Mouse (Mus musculus) CD8-positive naive resting alpha-beta T cell, adult 2 months (primary cell): ENCODE measurements around the gene Ninj2.
A peak's percentile ranks its signal among the peaks of the same experiment; 100 is the strongest.

Source experiments
- DNase-seq, 2 experiments: peaks; one replicate each; pipeline ENCODE4 v3.0.0; 2022; ENCODE audit warnings: low read depth in 2 of 2, low spot score in 2 of 2

Ninj2 gene

DNA sequence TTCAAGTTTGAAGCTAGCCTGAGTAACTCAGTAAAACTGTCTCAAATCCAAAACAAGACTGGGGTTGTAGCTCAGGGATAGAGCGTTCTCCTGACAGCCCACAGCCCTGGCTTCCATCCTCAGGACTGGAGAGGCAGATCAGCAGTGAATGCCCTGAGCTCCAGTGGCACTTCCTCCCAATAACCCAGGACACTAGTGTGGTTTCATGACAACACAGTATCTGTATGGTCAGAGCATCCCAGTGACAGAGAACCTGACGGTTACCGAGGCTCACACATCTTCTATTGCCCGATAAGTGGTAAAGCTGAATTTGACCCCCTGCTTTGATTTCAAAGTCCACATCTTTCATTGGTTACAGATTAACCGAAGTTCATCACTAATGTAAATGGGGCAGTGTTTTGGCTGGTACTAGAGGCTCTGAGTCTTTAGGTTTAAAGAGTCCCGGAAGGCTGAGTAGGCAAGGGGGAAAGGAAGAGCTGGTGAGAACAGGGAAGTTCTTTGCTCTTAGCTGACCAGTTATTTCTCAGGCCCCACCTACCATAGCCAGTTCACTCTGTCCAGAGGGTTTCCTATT, 81.0 kb downstream of the Ninj2 start:
- DNase-seq: no peak

DNA sequence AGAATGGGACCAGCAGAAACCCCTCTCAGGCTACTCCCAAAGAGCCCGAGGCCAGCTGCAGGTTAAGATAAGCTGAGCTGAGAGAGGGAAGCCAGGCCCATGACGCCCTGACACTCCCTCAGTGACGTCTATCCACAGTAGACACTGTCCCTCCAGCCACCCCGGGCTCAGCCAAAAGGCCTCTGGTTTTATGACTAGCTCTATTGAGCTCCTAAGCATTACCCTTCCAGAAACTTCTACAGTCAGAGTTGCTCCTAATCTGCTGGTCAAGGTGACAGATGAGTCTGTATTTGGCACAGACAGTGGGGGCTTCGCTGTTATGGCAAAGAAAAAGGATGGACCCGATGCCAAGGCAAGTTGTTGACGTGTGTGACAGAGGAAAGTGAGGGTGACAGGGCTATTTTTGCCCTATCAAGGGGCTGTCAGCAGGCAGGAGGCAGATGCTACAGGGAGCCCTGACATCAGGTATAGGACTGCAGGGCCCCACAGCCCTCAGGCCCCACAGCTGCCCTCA, 81.5 kb downstream of the Ninj2 start:
- DNase-seq: no peak

DNA sequence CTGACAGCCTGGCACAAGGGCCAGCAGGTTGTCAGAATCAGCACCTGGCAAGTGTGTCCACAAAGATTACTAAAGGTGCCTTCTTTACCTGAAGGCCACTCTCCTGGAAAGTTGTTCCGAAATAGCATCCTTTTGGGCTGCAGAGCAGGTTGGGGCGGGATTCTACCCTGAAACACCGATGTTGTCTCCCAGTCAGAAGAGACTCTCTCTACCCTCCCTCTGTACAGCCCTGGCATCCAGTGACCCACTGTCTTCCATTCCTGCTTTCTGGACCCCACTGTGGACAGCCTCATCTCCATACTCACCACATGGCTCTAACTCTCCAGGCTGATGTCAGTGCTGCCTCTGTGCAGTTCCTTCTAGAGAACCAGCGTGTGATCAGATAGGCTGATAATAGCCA, 82.5 kb downstream of the Ninj2 start:
- no peak for DNase-seq

DNA sequence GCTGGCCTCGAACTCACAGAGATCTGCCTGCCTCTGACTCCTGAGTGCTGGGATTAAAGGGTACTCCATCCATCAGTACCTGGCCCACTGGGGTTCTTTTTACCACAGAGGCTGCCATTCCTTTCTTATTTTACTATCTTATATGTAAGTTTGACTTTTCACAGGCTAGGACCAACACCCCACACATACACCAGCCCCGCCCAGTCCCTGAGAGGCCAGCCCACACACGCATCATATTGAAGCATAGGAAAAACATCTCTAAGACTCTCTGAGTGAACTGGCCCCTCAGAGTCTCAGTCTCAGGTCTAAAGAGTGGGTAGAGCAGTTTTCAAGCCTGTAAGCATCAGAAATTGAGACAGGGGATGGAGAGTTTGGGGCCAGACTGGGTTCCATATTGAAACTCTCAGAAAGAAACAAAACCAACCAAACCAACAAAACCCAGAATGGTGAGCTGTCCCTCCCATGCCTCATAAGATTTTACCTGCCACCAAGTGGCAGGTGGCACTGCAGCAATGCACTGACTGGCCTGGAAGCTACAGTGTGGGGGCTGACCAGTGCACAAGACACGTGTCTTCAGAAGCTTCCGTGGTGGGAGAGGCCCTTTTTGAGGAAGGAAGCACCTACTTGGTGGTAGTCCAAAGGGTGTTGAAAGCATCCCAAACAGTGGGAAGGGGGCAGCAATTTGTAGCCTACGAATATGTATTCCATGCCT, 86.0 kb downstream of the Ninj2 start:
- no peak for DNase-seq

DNA sequence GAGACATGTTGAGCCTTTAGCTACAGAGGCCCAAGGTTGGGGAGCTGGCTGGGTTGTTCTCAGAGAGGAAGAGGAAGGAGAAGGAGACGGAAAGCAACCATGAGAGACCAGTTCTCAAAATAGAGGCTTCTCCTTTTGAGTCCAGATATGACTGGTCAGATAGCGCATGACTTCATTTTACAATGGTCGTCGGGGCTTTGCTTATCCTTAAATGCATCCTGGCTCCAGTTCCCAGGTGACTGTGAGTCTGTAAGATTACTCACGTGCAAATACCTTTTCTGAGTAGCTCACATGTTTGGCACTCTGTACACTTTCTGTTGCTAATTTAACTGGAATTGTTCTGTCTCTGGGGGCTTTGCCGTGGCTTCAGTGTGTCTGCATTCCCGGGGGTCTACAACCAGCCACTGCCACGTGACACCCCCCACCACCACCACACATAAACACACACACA, 86.6 kb downstream of the Ninj2 start:
- DNase-seq: no peak

DNA sequence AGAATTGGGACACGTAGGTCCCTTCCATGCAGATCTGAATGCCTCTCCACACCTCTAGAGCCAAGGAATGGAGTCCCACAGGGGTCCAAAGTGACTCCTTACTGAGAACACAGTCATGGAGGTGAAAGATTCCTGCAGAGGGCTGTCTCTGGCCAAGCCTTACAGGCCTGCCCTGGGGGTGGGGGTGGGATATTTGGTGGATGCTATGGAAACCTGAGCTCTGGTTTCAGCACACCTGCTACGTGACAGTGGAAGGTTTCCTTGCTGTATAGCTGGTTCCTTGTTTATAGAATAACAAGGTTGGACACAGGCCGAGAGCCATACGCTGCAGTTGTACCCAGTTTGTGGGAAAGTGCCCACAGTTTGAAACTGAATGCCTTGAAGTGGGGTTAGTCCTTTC, 87.3 kb downstream of the Ninj2 start:
- no peak for DNase-seq

DNA sequence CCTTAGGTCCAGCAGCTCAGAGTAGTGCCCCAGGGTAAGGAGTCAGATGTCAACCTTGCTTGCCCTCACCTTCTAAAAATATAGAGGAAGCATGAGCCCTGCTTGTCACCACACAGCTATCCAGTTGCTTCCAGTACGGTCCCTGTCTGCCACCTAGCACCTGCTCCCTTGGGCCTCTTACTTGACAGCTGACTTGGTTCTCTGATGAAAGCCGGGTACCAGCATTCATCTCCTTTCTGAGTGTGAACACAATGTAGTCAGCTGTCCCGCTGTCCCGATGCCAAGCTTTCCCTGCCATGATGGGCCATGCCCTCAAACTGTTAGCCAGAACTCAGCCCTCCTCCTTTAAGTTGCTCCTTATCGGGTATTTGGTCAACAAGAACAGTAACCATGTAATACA, 89.0 kb downstream of the Ninj2 start:
- no peak for DNase-seq

DNA sequence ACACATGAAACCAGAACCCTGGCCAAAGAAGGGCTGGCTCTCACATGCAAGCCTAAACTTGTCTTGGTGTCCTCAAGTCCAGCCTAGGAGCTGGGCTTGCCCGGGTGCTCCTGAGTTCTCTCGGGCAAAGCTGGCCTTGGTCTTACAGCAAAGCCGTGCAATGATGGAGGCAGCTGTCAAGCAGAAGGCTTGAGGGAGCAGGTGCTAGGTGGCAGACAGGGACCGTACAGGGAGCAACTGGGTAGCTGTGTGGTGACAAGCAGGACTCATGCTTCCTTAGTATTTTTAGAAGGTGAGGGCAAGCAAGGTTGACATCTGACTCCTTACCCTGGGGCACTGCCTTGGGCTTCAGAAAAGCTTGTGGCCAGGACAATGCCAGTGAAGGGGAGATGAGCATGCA, 90.6 kb downstream of the Ninj2 start:
- DNase-seq: no peak

DNA sequence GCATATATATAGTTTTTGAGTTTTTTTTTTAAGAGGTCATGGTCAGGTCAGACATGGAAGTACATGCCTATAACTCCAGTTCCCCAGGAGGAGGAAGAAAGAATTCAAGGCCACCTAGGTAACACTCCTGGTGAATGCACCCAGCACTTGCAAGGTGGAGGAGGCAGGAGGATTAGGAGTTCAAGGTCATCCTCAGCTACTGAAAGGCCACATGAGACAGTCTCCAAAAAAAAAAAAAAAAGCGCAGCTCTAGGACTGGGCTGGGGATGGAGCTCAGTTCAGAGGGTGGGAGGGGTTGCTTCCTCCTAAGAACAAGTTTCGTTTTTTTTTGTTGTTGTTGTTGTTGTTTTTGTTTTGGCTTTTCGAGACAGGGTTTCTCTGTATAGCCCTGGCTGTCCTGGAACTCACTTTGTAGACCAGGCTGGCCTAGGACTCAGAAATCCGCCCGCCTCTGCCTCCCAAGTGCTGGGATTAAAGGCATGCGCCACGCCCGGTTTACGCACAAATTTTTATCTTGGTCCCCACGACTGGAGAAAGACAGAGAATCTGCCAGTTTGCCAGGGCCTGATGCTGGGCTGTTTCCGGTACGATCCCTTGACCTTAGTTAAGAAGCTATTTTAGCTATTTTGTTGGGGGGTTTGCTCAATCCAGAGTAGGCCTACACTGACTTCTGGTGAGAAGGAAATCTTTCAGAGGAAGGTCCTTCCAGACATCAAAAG, 92.0 kb downstream of the Ninj2 start:
- DNase-seq: no peak

DNA sequence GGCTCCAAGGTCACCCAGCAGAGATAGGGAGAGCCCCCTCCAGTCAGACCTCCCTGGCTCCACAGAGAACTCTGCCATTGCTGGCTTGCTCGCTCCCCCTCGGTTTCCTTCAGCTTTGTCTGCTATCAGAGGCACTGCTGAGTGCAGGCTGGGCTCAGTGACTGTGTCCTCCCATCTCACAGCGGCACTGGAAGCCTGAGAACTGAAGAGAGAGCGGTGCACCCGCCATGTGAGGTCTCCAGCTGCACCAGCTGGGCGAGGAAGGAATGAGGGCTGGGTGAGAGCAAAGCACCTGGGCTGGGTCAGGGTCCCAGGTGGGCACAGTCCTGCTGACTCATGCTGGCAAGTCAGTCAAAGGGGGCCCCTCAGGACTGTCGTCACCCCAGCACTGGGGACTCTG, 92.6 kb downstream of the Ninj2 start:
- no peak for DNase-seq

DNA sequence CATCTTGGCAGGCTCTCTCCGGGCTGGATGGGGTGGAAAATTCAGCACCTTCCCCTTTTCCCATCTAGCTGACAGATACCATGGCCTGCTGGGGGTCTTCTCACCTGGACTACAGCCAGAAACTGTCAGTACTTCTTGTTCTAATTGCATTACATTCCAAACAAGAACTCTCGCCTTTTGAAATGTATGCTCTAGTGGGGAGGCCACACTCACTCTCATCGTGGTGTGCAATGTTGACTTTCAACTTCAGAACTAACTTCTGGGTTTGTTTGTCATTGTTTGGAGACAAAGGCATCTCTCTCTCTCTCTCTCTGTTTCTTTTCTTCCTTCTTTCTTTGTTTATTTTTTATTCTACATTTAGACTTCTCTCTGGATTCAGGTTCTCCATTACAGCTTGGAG, 93.4 kb downstream of the Ninj2 start:
- no peak for DNase-seq

DNA sequence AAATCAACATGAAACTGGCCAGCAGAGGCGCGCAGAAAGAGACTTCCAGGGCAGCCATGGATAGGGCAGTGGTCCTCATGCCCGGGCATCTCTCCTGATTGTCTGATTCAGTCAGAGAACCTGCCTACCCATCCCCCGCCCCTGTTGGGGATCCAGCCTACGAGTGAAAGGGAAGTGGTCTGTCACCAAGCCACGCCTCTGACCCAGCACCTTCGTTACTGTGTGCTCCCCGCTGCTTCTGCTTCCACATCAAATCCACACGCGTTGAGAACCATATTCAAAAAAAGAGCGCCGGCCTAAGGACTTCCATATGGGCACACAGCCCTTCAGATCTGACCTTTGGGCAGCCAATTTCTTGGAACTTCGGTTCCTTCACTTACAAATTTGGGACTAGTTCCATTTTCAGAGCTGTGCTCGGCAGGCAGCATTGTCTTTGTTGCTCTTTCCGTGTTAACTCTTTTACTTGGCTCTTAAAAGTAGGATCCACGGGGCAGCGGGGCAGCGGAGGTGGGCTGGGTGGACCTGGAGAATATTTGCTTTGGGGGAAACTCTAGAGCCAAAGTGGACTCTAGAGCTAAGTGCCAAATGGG, 94.5 kb downstream of the Ninj2 start:
- DNase-seq: peak; percentile 57 to 70

DNA sequence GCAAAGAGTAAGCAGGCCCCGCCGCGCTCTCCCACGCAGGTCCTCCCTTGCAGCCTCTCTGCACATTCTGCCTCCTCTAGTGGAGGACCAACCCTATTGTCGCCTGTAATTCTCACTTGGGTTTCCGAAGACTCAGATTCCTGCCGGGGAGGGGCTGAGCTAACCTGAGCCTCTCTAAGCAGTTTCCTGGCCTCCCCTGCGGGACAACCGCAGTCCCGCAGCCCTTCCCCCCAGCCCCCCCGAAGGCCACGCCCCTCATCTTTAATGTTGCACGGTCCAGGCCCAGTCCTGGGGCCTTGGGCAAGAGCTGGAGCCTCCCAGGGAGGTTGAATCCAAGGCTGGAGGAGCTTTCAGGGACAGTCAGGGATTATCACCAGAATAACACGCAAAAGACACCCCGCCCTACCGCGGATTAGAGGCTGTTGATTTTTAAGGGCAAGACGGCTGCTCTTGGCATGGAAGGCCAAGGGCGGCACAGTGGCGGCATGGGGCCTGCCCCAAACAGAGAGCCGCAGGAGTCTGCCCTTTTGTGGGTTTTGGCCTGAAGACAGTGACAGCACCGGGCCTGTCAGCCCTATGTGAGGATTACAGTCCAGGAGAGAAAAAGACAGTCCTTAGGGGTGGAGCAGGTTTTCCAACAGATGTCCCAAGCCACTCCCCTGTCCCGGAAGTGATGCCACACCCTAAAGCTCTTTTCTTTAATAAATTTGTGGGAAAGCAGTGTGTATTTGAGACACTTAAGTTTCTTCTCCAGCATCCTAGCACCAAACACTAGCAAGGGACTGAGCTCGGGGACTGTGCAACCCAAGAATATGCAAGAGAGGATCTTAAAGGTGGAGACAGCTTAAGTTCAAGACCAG, 95.5 kb downstream of the Ninj2 start:
- DNase-seq: peak; percentile 61

DNA sequence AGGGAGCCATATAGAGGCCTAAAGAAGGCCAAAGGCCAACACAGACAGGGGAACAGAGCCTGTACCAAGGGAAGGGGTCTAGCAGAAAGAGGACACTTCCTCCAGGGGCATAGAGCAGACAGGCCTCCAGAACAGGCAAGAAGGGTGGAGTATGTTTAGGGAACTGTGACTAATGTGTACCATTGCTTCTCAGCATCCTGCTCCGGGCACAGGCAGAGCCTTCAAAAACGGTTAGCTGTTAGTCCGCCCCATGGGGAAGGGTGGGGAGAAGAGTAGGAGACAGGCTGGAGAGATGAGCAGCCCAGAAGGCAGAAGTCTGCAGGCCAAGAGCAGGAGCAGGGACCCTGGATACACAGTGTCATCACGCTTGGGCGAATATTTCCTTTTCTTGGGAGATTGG, 96.1 kb downstream of the Ninj2 start:
- no peak for DNase-seq

DNA sequence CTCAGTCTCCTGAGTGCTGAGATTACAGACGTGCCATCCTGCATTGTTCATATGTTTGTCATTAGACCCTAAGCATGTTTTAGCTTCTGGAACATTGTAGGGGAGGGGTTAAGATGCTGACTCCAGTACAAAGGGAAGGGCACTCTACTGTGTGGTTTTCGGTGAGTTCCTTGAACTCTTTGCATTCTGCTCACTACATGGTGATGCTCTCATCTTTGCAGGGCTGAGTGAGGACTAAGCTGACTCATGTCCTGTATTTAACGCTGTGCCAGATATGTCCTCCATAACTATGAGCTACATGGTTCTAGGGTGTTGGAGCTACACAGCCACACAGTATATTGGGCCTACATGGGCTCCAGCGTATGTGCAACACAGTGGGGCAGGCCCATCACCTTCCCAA, 97.2 kb downstream of the Ninj2 start:
- no peak for DNase-seq

DNA sequence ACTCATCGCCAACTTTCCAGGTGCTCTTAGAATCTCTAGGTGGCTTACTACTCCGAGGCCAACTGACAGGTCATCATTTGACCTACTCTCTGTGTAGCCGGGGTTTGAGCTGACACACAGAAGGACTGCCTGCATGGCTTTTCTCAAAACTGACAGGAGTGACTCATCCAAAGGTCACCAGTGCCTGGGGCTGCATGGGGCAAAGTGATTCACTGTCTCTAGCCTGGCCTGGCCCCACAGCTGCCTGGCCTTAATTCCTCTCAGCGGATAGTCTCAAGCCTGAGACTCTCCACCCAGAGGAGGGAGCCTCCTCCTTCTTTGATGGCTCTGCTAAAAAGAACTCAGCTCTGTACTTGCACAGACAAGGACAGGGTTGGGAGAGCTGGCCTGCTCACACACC, 97.8 kb downstream of the Ninj2 start:
- DNase-seq: no peak

DNA sequence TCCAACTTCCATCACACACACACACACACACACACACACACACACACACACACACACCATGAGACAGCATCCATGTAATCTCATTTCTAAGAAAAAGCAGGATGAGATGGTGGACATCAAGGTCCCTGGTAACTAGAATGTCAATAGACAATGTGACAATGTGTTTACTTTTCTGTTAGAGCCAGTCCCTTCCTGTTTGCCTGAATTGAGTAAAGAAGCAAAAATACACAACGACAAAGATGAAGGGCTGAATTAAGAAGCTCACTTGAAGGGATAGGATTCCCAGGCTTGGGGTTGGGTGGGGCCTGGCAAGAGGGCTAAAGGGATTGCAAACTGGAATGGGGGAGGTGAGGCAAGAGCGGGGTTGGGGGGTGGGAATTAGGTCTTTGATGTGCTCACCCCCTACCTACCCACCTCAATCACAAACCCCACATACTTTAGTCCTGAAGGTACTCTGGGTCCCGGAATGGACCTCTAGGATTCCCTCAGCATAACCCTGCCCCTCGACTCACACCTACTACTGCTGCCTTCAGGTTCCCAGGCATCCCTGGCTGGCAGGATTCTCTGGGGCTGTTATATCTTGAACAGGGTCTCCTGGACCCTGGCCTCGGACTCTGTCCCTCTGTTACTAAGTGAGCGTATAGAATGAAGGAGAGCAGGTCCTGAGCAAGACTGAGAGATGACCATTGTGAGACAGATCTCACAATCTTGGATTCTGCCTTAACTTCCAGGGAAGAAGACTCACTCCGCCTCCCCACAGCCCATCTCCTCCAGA, 98.4 kb downstream of the Ninj2 start:
- no peak for DNase-seq

DNA sequence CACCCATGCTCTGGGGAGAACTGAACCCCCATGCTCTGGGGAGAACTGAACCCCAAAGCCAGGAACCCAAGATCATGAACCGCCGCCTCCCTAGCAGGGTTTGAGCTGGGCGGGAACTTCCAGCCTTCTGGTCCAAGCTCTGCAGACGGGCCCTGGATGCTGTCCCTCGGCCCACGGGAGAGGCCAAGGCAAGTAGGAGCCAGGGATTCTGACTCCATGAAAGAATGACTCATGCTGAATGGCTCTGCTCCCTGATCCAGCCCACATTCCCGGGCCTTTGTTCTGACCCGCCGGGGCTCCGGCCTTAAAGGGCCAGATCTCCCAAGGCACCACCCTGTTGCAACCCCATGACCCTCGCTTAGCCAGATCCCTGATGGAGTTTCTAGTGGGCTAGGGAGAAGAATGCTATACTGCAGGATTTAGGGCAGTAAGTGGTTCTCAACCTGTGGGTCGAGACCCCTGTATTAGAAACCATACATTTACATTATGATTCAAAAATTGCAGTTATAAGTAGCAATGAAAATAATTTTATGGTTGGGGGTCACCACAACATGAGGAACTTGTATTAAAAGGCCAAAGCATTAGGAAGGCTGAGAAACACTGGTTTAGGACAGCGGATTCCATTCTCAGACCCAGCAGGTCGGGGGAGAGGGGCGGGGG, 99.2 kb downstream of the Ninj2 start:
- DNase-seq: no peak

DNA sequence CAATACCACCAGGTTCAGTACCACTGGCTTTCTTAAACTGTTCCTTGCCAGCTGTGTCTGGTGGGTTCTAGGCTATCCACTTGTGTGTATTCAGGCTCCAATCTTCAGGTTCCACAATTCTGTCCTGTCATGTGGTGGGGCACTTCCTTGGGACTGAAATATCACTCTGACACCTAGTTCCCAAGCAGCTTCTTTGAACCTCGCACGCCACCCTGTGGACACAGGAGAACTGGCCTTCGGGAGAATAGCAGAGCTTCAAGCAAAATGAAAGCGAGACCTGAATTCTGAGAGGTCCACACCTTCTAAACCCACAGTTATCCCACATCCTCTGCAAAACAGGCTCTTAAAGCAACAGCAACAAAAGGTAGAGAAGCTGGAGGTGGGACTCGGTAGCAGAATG, 100.0 kb downstream of the Ninj2 start:
- DNase-seq: peak; percentile 80 to 90

DNA sequence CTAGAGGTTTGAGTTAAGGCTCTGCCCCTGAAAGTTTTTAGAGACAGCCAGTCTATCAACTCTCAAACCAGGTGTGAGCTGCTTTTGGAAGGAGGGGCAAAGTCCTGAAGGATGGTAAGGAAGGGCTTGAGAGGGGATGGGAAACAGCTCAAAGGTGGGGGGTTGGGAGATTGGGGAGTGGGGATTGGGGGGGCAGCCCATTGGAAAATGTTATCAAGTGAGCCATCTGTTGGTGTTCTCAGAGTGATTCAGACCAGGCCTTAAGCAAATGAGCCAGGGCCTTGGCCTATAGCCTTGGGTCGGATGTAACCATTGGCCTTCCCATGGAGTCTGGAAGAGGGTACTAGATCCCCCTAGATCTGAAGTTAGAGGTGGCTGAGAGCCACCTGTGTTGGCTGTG, 100.6 kb downstream of the Ninj2 start:
- DNase-seq: no peak
